In the genomic region with DNA sequence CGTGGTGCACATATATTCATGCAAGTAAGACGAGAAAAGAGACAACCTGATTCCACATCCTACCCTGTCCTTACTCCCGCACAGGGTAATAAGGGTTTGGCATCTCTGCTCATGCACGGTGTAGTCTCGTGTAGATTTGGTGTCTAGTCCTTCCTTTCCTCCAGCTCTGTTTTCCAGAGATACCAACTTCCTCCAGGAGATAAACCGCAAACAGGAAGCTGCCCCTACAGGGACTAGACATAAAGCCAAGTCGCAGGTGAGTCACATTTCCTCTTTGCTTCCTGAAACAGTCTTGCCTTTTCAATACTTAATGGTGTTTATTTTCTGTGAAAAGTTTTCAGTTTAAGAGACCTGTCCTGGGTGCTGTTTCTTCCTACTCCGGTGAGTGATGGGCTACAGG, we compare ENCODE assay signal across 10 mouse cellular contexts. TPM values are rescaled to one million over a fixed set of nuclear protein-coding genes. Genes with fewer than 3 reads are reported as not detected.
DNase-seq lines count a peak whose midpoint lies in the region; ATAC-seq and TF ChIP-seq lines count a peak whose summit lies in the region.
"Had no signal": no experiment of that assay in that cellular context is flagged by ENCODE, and none has a peak within 500 bp of the region (broad histone marks: within the 10 kb centered on the region; RNA-seq: fewer than 3 reads in every experiment).

No protein-coding gene starts in this region.

- H3K36me3 ChIP-seq in megakaryocyte, embryonic 14.5 days (replicated peaks; ENCODE audit: low read length) = peaks cover 2% of the 10 kb centered on the region
- peaks cover 7% of the 10 kb centered on the region; the same call in 1 of the 2 replicates for H3K36me3 ChIP-seq in limb, embryonic 15.5 days
- H3K36me3 ChIP-seq in stomach, embryonic 16.5 days (ENCODE audit: control insufficient read depth, insufficient read depth, low read length) = no peaks in the 10 kb centered on the region

- H3K4me3 ChIP-seq in cerebellum, adult 2 months (replicated peaks; ENCODE audit: insufficient read depth, low read depth, low read length) = peak overlapping the region; percentile 80
- peak overlapping the region; percentile 95 for H3K4me3 ChIP-seq in megakaryocyte, embryonic 14.5 days (replicated peaks)
- H3K4me3 ChIP-seq in limb, embryonic 15.5 days = peak overlapping the region; percentile 67
- H3K4me3 ChIP-seq in stomach, embryonic 16.5 days (replicated peaks; ENCODE audit: low read length) = peak overlapping the region; percentile 69

- TF ChIP-seq POLR2A in cerebellum, adult 2 months (IDR thresholded peaks at IDR 0.05; ENCODE audit: borderline replicate concordance, insufficient read depth, low read length) = no peak

- 76% methylated on average over 8 of the region's 8 CpGs for WGBS in cerebellum, adult 2 months
- 72% methylated on average over 8 of the region's 8 CpGs for WGBS in limb, embryonic 15.5 days
- 64% methylated on average over 8 of the region's 8 CpGs for WGBS in stomach, embryonic 16.5 days

- DNase-seq in cerebellum, adult 2 months = no peak
- DNase-seq in cerebellum, postnatal 36 days = no peak
- no peak for DNase-seq in thymus, postnatal 25 days
- DNase-seq in cerebellum, adult 8-10 months = no peak
- DNase-seq: lung, postnatal 10 days had no signal

- peak overlapping the region; percentile 86 for H3K4me2 ChIP-seq in limb, embryonic 15.5 days
- peak overlapping the region; percentile 72 for H3K4me2 ChIP-seq in stomach, embryonic 16.5 days (ENCODE audit: low read depth, low read length)

- no peak overlapping the region for H3K27ac ChIP-seq in cerebellum, adult 2 months (ENCODE audit: insufficient read depth, low read length)
- H3K27ac ChIP-seq in limb, embryonic 15.5 days = no peak overlapping the region
- no peak overlapping the region for H3K27ac ChIP-seq in stomach, embryonic 16.5 days (ENCODE audit: low read length)

- no peak overlapping the region for H3K9ac ChIP-seq in limb, embryonic 15.5 days
- 0 out of 2 replicates have a peak overlapping the region, but pooled peaks have one; percentile 75 for H3K9ac ChIP-seq in stomach, embryonic 16.5 days (ENCODE audit: low read length)

- no peak for TF ChIP-seq CTCF in cerebellum, adult 2 months (IDR thresholded peaks at IDR 0.05; ENCODE audit: borderline replicate concordance, insufficient read depth, low read depth, low read length)

- no peaks in the 10 kb centered on the region for H3K9me3 ChIP-seq in megakaryocyte, embryonic 14.5 days
- H3K9me3 ChIP-seq in limb, embryonic 15.5 days = no peaks in the 10 kb centered on the region
- H3K9me3 ChIP-seq in stomach, embryonic 16.5 days (replicated peaks; ENCODE audit: control insufficient read depth, low read length) = no peaks in the 10 kb centered on the region

- peaks cover 3% of the 10 kb centered on the region; the same call in 1 of the 2 replicates for H3K4me1 ChIP-seq in cerebellum, adult 2 months (ENCODE audit: control insufficient read depth, insufficient read depth, low read length)
- H3K4me1 ChIP-seq in megakaryocyte, embryonic 14.5 days = peaks cover 24% of the 10 kb centered on the region
- peaks cover 14% of the 10 kb centered on the region for H3K4me1 ChIP-seq in limb, embryonic 15.5 days
- H3K4me1 ChIP-seq in stomach, embryonic 16.5 days (ENCODE audit: control insufficient read depth, insufficient read depth, low read length) = peaks cover 12% of the 10 kb centered on the region

- ATAC-seq in megakaryocyte, adult 5-6 weeks (ENCODE audit: poor library complexity, severe bottlenecking) = no peak
- ATAC-seq in limb, embryonic 15.5 days (ENCODE audit: insufficient number of reproducible peaks, low FRiP score, low TSS enrichment, low read depth) = no peak
- ATAC-seq in stomach, embryonic 16.5 days (ENCODE audit: insufficient read depth, low FRiP score) = no peak

- H3K27me3 ChIP-seq in cerebellum, adult 2 months (ENCODE audit: control insufficient read depth, insufficient read depth, low read length) = no peaks in the 10 kb centered on the region
- no peaks in the 10 kb centered on the region for H3K27me3 ChIP-seq in megakaryocyte, embryonic 14.5 days (replicated peaks)
- H3K27me3 ChIP-seq in limb, embryonic 15.5 days = no peaks in the 10 kb centered on the region
- no peaks in the 10 kb centered on the region for H3K27me3 ChIP-seq in stomach, embryonic 16.5 days (ENCODE audit: control insufficient read depth, insufficient read depth, low read length)

RNA-seq across cellular contexts. Expression of a gene that starts 0.9 kb away (rescaled TPM):
- 8.7 and 9.4 TPM in 2 replicates for polyA plus RNA-seq in cerebellum, adult 2 months (2012; rRNA removed)
- polyA plus RNA-seq in megakaryocyte, embryonic 14.5 days (2012; ENCODE audit: insufficient read depth, low replicate concordance) = 0.20 TPM in 1 of 2 replicates, not detected in the other
- 1.5 and 2.5 TPM in 2 replicates for total RNA-seq in megakaryocyte, adult 5-6 weeks (2015)
- 0.73 and 0.81 TPM in 2 replicates for total RNA-seq in megakaryocyte, adult 5-6 weeks (2017)
- polyA plus RNA-seq in limb, embryonic 15.5 days (2015; fragmentation: Nextera tagmentation; extraction: Ambion mirVana) = 7.8 and 9.2 TPM in 2 replicates
- 6.4 and 6.7 TPM in 2 replicates for polyA plus RNA-seq in stomach, embryonic 16.5 days (2015; fragmentation: Nextera tagmentation; extraction: Ambion mirVana)

RNA-seq across cellular contexts. Expression of a gene that starts 14.5 kb away (rescaled TPM):
- polyA plus RNA-seq in cerebellum, adult 2 months (2012; rRNA removed) = 16.1 and 19.1 TPM in 2 replicates
- not detected in 2 replicates for polyA plus RNA-seq in megakaryocyte, embryonic 14.5 days (2012; ENCODE audit: insufficient read depth, low replicate concordance)
- not detected in 2 replicates for total RNA-seq in megakaryocyte, adult 5-6 weeks (2015)
- total RNA-seq in megakaryocyte, adult 5-6 weeks (2017) = not detected in 2 replicates
- 0.29 and 0.56 TPM in 2 replicates for polyA plus RNA-seq in limb, embryonic 15.5 days (2015; fragmentation: Nextera tagmentation; extraction: Ambion mirVana)
- polyA plus RNA-seq in stomach, embryonic 16.5 days (2015; fragmentation: Nextera tagmentation; extraction: Ambion mirVana) = 0.31 TPM in 1 of 2 replicates, not detected in the other
- polyA plus RNA-seq: activated CD4-positive, CD25-positive, alpha-beta regulatory T cell, adult 4 months had no signal

RNA-seq across cellular contexts. Expression of a gene that starts 20.9 kb away (rescaled TPM):
- polyA plus RNA-seq in cerebellum, adult 2 months (2012; rRNA removed) = 4.7 and 5.6 TPM in 2 replicates
- not detected in 2 replicates for polyA plus RNA-seq in megakaryocyte, embryonic 14.5 days (2012; ENCODE audit: insufficient read depth, low replicate concordance)
- total RNA-seq in megakaryocyte, adult 5-6 weeks (2015) = 2.9 and 4.3 TPM in 2 replicates
- 2.0 and 5.1 TPM in 2 replicates for total RNA-seq in megakaryocyte, adult 5-6 weeks (2017)
- 2.9 and 3.3 TPM in 2 replicates for polyA plus RNA-seq in limb, embryonic 15.5 days (2015; fragmentation: Nextera tagmentation; extraction: Ambion mirVana)
- 2.8 and 3.0 TPM in 2 replicates for polyA plus RNA-seq in stomach, embryonic 16.5 days (2015; fragmentation: Nextera tagmentation; extraction: Ambion mirVana)

RNA-seq across cellular contexts. Expression of a gene that starts 26.1 kb away (rescaled TPM):
- polyA plus RNA-seq in cerebellum, adult 2 months (2012; rRNA removed) = 0.22 and 0.31 TPM in 2 replicates
- not detected in 2 replicates for polyA plus RNA-seq in megakaryocyte, embryonic 14.5 days (2012; ENCODE audit: insufficient read depth, low replicate concordance)
- total RNA-seq in megakaryocyte, adult 5-6 weeks (2015) = not detected in 2 replicates
- total RNA-seq in megakaryocyte, adult 5-6 weeks (2017) = not detected in 2 replicates
- polyA plus RNA-seq in limb, embryonic 15.5 days (2015; fragmentation: Nextera tagmentation; extraction: Ambion mirVana) = not detected in 2 replicates
- polyA plus RNA-seq in stomach, embryonic 16.5 days (2015; fragmentation: Nextera tagmentation; extraction: Ambion mirVana) = not detected in 2 replicates
- polyA plus RNA-seq: activated CD4-positive, CD25-positive, alpha-beta regulatory T cell, adult 4 months had no signal

RNA-seq across cellular contexts. Expression of a gene that starts 40.5 kb away (rescaled TPM):
- 3.0 and 3.2 TPM in 2 replicates for polyA plus RNA-seq in cerebellum, adult 2 months (2012; rRNA removed)
- polyA plus RNA-seq in megakaryocyte, embryonic 14.5 days (2012; ENCODE audit: insufficient read depth, low replicate concordance) = not detected in 2 replicates
- total RNA-seq in megakaryocyte, adult 5-6 weeks (2015) = 0.13 and 0.21 TPM in 2 replicates
- total RNA-seq in megakaryocyte, adult 5-6 weeks (2017) = not detected in 2 replicates
- 1.9 and 2.1 TPM in 2 replicates for polyA plus RNA-seq in limb, embryonic 15.5 days (2015; fragmentation: Nextera tagmentation; extraction: Ambion mirVana)
- polyA plus RNA-seq in stomach, embryonic 16.5 days (2015; fragmentation: Nextera tagmentation; extraction: Ambion mirVana) = 1.3 and 1.7 TPM in 2 replicates

Comparison
In these comparisons a context has a peak if more than half of its experiments do, and no peak if none do; other contexts are left out.
1. RNA of a gene that starts 14.5 kb away (polyA plus RNA-seq): 16.1 to 19.1 TPM in cerebellum, adult 2 months; 0.29 to 0.56 TPM in limb, embryonic 15.5 days, 0.31 TPM in stomach, embryonic 16.5 days and not detected in megakaryocyte, embryonic 14.5 days; every median in the first group is over 10 times any median in the second.
2. Peak in every context shown above with its lines, with median percentiles within 50 percentile points of each other: H3K4me3 ChIP-seq.